Mouse (Mus musculus) heart, postnatal 14 days (tissue): ENCODE results near the gene Ptpn21. TPM values are rescaled to one million over a fixed set of nuclear protein-coding genes. Genes with fewer than 3 reads are reported as not detected.

Experiments
- DNase-seq, 2 experiments: peaks; one replicate each; pipeline ENCODE4 v3.0.0; 2021 to 2022
- intact Hi-C: fragments of 180-260 bp; cut with DNase I; formaldehyde crosslinking; loops from one replicate; pipeline ENCODE4 v1.15.1; 2025
- total RNA-seq, 2 experiments: library from RNA; stranded (reverse); gene quantifications; 2 replicates each; pipeline ENCODE4 v1.2.3; 2021

Gene Ptpn21
- total RNA-seq, 2 experiments from 2014 or later = 21.6 to 22.5 TPM

DNA sequence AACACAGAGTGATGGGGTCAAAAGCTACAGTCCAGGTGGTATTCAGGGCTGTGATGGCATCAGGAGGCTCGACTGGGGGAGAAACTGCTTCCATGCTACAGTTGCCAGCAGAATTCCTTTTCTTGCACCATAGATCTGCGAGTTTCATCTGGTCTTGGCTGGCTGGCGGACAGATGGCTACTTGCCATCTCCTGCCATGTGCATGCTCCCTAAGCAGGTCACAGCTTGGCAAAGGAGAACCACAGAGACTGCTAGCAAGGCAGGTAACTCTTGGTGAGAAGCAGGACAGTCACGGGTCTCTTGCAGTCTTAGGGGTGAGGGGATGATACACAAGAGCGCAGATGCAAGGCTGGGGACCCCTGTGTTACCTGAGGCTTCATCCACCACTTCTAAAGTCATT is 67.3 kb downstream of the Ptpn21 start:
- DNase-seq = peak in 1 of 2 experiments; percentile 27

DNA sequence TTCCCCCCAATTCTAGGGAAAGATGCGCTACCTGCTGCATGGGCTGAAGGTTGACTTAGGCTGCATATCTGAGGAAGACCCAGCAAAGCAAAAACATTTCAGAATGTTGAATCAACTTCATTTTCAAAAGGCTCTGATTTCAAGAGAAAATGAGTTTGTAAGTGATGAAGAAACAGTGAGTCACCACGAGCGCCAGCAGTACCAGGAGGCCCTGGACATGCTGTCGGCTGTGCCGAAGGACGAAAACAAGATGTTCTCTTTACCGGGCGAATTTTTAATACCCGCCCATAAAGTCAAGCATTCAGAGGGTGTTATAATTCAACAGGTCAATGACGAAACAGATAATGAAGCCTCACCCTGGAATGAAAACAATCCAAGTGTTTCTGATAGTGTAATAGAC is 68.1 kb downstream of the Ptpn21 start:
- intact Hi-C loops = no loop called here
- DNase-seq = no peak

More for the DNA sequence above, 67.3 kb downstream of the Ptpn21 start:
- intact Hi-C loops = no loop called here

DNA sequence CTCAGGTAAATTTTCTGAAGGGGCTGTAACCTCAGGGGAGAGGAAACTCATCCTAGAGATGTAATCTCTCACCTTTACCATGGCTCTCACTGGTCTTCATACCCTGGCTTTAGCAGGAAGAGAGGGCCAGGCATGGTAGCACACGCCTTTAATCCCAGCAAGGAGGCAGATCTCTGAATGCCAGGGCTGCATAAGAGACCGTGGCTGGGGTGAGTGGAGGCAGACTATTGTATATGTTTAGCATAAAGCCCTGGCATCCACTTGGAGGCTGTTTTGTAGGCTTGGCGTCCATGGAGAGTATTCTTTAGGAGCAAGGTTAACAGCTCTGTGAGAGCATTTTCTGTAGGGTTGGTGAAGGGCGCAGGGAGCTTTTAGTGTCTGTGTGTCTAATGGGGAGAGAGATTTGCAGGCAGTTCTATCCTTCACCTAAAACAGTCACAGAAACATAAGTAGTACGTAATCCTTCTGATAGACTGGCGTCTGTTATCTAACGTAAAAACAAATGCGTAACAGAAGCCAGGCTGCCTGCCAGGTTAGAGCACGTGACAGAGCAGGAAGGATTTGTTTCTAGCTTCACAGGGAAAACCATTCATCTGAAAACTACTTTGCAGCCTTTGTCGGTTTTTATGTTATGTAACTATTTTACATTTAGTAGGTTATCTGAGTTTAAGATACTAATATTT is 68.9 kb downstream of the Ptpn21 start:
- peak; percentile 52 to 66 for DNase-seq
- intact Hi-C loops = no loop called here

DNA sequence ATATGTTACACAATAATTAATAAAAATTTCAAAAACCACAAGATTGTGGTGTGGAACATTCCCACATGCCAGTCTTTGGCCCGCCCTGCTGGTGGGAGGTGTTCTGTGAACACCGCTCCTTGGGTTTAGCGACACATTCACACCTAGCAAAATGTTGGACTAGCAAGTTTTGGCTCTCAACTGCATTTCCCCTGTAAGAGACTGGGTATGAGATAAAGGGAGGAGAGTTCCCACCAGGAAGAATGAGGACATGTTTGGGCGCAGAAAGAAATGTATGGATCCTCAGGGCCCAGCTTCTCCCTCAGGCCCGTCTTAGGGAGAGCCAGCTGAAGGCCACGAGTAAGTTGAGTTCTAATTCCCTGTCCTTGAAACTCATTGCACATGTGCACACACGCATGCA is 74.6 kb downstream of the Ptpn21 start:
- intact Hi-C loops = no loop called here
- DNase-seq = no peak

DNA sequence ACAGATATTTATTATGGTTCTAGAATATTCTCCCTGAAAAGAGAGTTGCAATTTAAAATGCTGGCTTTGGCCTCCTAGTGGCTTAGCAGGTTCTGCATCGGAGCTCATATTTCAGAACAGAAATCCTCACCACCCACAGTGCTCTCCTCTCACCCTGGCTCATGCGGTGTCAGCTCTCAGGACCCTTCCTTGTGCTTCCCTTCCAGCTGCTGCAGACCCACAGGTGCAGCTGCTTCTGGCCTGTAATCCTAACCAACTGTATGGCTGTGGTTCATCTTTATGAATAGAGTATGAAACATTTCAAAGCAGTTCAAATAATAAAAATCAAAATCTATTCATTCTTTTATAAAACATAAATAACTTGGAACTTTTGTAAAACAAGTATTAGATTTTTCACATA is 80.3 kb downstream of the Ptpn21 start:
- intact Hi-C loops = no loop called here

DNA sequence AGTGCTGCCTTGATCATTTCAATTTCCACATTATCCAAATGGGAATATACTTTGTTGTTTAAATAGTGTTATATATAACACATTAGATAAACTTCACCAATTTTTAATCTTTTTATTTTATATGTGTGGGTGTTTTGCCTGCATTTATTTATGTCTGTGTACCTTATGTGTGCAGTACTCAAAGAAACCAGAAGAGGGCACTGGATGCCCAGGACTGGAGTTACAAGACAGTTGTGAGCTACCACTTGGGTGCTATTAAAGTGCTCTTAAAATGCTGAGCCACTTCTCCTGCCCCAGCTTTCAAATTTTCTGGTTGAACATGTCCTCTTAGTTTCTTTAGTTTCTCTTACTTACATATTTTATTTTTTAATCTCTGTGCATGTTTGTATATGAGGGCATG is 92.4 kb downstream of the Ptpn21 start:
- no peak for DNase-seq
- intact Hi-C loops = no loop called here

More for the DNA sequence above, 80.3 kb downstream of the Ptpn21 start:
- no peak for DNase-seq

DNA sequence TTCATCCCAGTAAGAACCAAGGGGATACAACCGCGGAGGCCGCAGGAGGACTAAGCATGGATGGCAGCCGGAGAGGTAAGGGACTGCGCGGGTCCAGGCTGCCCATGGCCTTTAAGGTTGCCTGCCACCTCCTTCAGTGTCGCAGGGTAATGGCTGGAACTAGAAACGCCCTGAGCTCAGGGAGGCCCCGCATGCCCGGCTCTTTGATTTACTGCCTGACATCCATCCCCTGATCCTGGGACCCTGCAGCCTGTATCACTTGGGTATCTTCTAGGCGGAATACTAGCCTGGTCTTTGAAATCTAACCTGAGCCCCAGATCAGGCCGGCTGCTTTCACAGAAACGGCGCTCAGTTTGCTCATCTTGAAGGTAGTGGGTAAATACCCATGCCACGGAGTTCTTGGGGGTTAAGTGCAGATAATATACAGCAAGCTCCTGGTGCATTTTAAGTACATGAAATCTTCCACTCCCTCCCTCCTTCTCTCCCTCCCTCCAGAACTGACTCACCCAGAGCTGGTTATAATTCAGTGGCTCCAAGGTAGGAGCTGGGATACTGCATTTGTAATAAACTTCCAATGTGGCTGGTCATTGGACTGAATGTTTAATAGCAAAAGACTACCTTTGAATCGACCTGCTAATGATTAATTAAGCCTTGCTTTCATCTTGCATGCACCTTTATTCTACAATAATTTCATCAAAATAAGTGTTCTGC is 108.8 kb downstream of the Ptpn21 start:
- intact Hi-C loops = loop anchor here (10.0 kb wide), 2 partner anchors 304 to 344 kb away; no protein-coding TSS in a partner anchor
- DNase-seq = no peak

DNA sequence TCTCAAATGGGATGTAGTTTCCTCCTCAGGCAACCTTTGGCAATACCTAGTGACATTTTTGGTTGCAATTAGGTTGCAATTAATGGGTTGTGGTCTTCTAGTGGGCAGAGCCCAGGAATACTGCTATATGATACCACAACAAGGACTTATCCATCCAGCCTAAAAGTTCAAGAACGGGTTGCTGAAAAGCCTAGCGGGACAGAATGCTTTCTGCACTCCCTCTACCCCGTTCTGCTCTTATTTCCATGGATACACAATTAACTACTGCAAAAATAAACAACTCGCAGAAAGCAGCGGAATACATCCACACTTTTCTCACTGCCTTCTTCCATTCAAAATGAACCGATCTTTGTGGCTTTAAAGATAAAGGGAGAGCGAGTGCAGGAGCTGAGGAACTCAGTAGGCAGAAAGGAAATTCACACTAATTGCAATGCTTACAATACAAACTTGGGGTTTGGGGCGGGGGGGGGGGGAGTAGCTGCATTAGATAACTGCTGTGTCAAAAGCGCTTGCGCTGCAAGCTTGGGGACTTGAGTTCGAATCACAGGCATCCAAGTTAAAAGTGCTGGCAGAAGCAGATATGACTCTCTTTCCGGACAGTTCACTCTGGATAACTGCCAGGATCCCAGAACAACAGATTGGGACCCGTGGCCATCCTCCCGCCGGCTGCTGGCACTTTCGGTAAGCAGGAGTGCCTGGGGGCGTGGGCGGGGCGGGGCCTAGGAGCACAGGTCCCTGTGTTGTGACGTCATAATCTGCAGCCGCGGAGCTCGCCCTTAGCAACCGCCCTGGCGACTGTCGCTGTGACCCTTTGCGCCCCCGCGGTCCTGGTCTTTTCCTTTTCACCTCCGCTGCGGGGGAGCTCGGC is 109.6 kb downstream of the Ptpn21 start, which contains the start of gene Spata7:
Gene Spata7 (plus strand): TSS at position 766 of the 868 bp plus-strand sequence.
- DNase-seq = peak; percentile 78 to 82
- intact Hi-C loops = loop anchor here (10.0 kb wide), 2 partner anchors 303 to 343 kb away; no protein-coding TSS in a partner anchor

Other genes with a start within 250 kb of the Ptpn21 start
- not detected for gene Kcnk10, start 159.1 kb downstream of the Ptpn21 start, total RNA-seq
- 1 to 10 TPM; 5.9 TPM for gene Spata7, start 109.2 kb downstream of the Ptpn21 start, total RNA-seq
- gene Zc3h14, start 9.6 kb upstream of the Ptpn21 start, total RNA-seq = 10 to 100 TPM; 60.3 to 64.3 TPM
- 1 to 10 TPM; 3.4 to 3.7 TPM for gene Eml5, start 164.1 kb upstream of the Ptpn21 start, total RNA-seq
- 1 to 10 TPM; 6.6 to 7.1 TPM for gene Ttc8, start 183.2 kb upstream of the Ptpn21 start, total RNA-seq